Mouse (Mus musculus) G1E (cell line): ENCODE measurements around the gene Il16. TPM values are rescaled to one million over a fixed set of nuclear protein-coding genes. Genes with fewer than 3 reads are reported as not detected.

ENCODE experiments used
- ATAC-seq: 2 replicates; pipeline ENCODE4 v1.8.0; 2016; ENCODE audit warnings: mild to moderate bottlenecking; ENCODE audit not compliant: insufficient number of reproducible peaks, poor library complexity, low FRiP score, severe bottlenecking; ENCODE audit errors: extremely low read depth
- DNase-seq: peaks from one replicate; pipeline ENCODE4 v3.0.0; 2012; ENCODE audit warnings: low spot score
- H3K27me3 ChIP-seq: 2 replicates; pipeline ENCODE4 v1.6.1; 2012; ENCODE audit warnings: mild to moderate bottlenecking, low read length, inconsistent platforms; ENCODE audit not compliant: insufficient read depth
- H3K36me3 ChIP-seq: replicated peaks from 2 replicates; pipeline ENCODE3; 2012; ENCODE audit warnings: mild to moderate bottlenecking, inconsistent platforms
- H3K4me1 ChIP-seq: 2 replicates; pipeline ENCODE4 v1.6.1; 2012; ENCODE audit warnings: low read depth, low read length, inconsistent platforms, mixed read lengths; ENCODE audit not compliant: insufficient read depth
- H3K4me3 ChIP-seq: 2 replicates; pipeline ENCODE4 v1.5.1; 2012; ENCODE audit warnings: low read depth, mild to moderate bottlenecking, inconsistent platforms, low read length, moderate library complexity, mixed read lengths
- H3K9me3 ChIP-seq: replicated peaks from 2 replicates; pipeline ENCODE4 v1.6.1; 2012; ENCODE audit warnings: inconsistent platforms
- CTCF ChIP-seq: IDR thresholded peaks from 2 replicates; pipeline ENCODE4 v1.5.1; 2012; ENCODE audit warnings: low read depth, low read length, inconsistent platforms, mixed read lengths
- GATA1 ChIP-seq: IDR thresholded peaks from 2 replicates; pipeline ENCODE4 v1.6.1; 2012; ENCODE audit warnings: borderline replicate concordance, low read length, inconsistent platforms, mixed read lengths
- GATA2 ChIP-seq: IDR thresholded peaks from 2 replicates; pipeline ENCODE4 v1.6.1; 2012; ENCODE audit warnings: low read depth, low read length, inconsistent platforms, borderline replicate concordance
- POLR2AphosphoS5 ChIP-seq: IDR thresholded peaks from 2 replicates; pipeline ENCODE4 v1.6.1; 2012; ENCODE audit warnings: low read depth, low read length, inconsistent platforms; ENCODE audit not compliant: insufficient replicate concordance
- TAL1 ChIP-seq: conservative IDR thresholded peaks from 2 replicates; pipeline ENCODE4 v1.6.1; 2012; ENCODE audit warnings: low read depth, low read length, inconsistent platforms, mixed read lengths
- polyA plus RNA-seq: library from polyadenylated mRNA; stranded (reverse); fragments of >175 nt; gene quantifications from 2 replicates; pipeline ENCODE4 v1.2.3, GENCODE M21; 2012
- total RNA-seq, 2 experiments: library from RNA; stranded (forward) in 1 of 2; stranded (reverse) in 1 of 2; fragments of 200-1000 nt in 1 of 2; fragments of >200 nt in 1 of 2; fragmentation: Nextera tagmentation in 1 of 2; gene quantifications; 2 replicates each; pipeline ENCODE4 v1.2.3; 2014 to 2017

The Il16 gene
- total and polyA plus RNA-seq, 3 experiments, result 0.02 to 1.1 TPM; not detected in 1

- peaks cover 7% of the 10 kb centered on the region for H3K27me3 ChIP-seq
- H3K36me3 ChIP-seq, result no peaks in the 10 kb centered on the region
- ATAC-seq (no peak), DNase-seq (no peak)
- TF ChIP-seq CTCF (no peak), GATA1 (no peak), POLR2AphosphoS5 (no peak), GATA2 (no peak), TAL1 (no peak)
- no peaks in the 10 kb centered on the region for H3K9me3 ChIP-seq
- H3K4me1 ChIP-seq, result no peaks in the 10 kb centered on the region
- H3K4me3 ChIP-seq, result no peak overlapping the region
Observed at GRCm38 (mm10) chr7:83778516-83778915, 33.0 kb upstream of the Il16 start.

- no peaks in the 10 kb centered on the region for H3K4me1 ChIP-seq
- DNase-seq (no peak), ATAC-seq (no peak)
- H3K4me3 ChIP-seq, result no peak overlapping the region
- peaks cover 3% of the 10 kb centered on the region; the same call in 1 of the 2 replicates for H3K27me3 ChIP-seq
- no peak for TF ChIP-seq POLR2AphosphoS5
- TF ChIP-seq CTCF, result no peak
- no peak for TF ChIP-seq GATA1
- H3K9me3 ChIP-seq, result no peaks in the 10 kb centered on the region
- H3K36me3 ChIP-seq, result no peaks in the 10 kb centered on the region
Observed at GRCm38 (mm10) chr7:83774721-83775120, 29.2 kb upstream of the Il16 start.

- TF ChIP-seq CTCF, result no peak
- TF ChIP-seq POLR2AphosphoS5, result no peak
- no peak for TF ChIP-seq GATA1
- no peak for TF ChIP-seq GATA2
- TF ChIP-seq TAL1, result no peak
- Histone ChIP-seq H3K4me3 (no peak overlapping the region), H3K27me3 (no peaks in the 10 kb centered on the region), H3K9me3 (no peaks in the 10 kb centered on the region), H3K4me1 (no peaks in the 10 kb centered on the region), H3K36me3 (no peaks in the 10 kb centered on the region)
- ATAC-seq (no peak), DNase-seq (no peak)
Observed at GRCm38 (mm10) chr7:83763674-83764073, 18.1 kb upstream of the Il16 start.

- no peaks in the 10 kb centered on the region for H3K27me3 ChIP-seq
- no peaks in the 10 kb centered on the region for H3K36me3 ChIP-seq
- ATAC-seq (no peak), DNase-seq (no peak)
- TF ChIP-seq TAL1, result no peak
- no peak for TF ChIP-seq GATA1
- no peak for TF ChIP-seq CTCF
- no peak for TF ChIP-seq POLR2AphosphoS5
- no peak for TF ChIP-seq GATA2
- H3K9me3 ChIP-seq, result no peaks in the 10 kb centered on the region
- H3K4me3 ChIP-seq, result no peak overlapping the region
- no peaks in the 10 kb centered on the region for H3K4me1 ChIP-seq
Observed at GRCm38 (mm10) chr7:83762336-83762735, 16.8 kb upstream of the Il16 start.

- Histone ChIP-seq H3K27me3 (no peaks in the 10 kb centered on the region), H3K9me3 (no peaks in the 10 kb centered on the region), H3K36me3 (no peaks in the 10 kb centered on the region), H3K4me1 (no peaks in the 10 kb centered on the region), H3K4me3 (no peak overlapping the region)
- TF ChIP-seq GATA1 (no peak), GATA2 (no peak)
- ATAC-seq (no peak), DNase-seq (no peak)
Observed at GRCm38 (mm10) chr7:83751055-83751454, 5.5 kb upstream of the Il16 start.

GRCm38 (mm10) chr7:83748405-83748804 is 2.9 kb upstream of the Il16 start:
- TF ChIP-seq POLR2AphosphoS5 (no peak), CTCF (no peak), GATA2 (no peak), TAL1 (no peak), GATA1 (no peak)
- Histone ChIP-seq H3K9me3 (no peaks in the 10 kb centered on the region), H3K27me3 (no peaks in the 10 kb centered on the region), H3K4me3 (no peak overlapping the region), H3K36me3 (no peaks in the 10 kb centered on the region), H3K4me1 (no peaks in the 10 kb centered on the region)
- DNase-seq, result no peak
- no peak for ATAC-seq

GRCm38 (mm10) chr7:83746107-83746687 is 671 bp upstream of the Il16 start:
- Histone ChIP-seq H3K27me3 (no peaks in the 10 kb centered on the region), H3K36me3 (no peaks in the 10 kb centered on the region), H3K9me3 (no peaks in the 10 kb centered on the region), H3K4me1 (no peaks in the 10 kb centered on the region), H3K4me3 (no peak overlapping the region)
- TF ChIP-seq GATA2 (no peak), POLR2AphosphoS5 (no peak), TAL1 (no peak), GATA1 (no peak), CTCF (no peak)
- DNase-seq (no peak), ATAC-seq (no peak)
